Mouse (Mus musculus): ENCODE data around the gene Klhl29.

Gene Klhl29

DNA sequence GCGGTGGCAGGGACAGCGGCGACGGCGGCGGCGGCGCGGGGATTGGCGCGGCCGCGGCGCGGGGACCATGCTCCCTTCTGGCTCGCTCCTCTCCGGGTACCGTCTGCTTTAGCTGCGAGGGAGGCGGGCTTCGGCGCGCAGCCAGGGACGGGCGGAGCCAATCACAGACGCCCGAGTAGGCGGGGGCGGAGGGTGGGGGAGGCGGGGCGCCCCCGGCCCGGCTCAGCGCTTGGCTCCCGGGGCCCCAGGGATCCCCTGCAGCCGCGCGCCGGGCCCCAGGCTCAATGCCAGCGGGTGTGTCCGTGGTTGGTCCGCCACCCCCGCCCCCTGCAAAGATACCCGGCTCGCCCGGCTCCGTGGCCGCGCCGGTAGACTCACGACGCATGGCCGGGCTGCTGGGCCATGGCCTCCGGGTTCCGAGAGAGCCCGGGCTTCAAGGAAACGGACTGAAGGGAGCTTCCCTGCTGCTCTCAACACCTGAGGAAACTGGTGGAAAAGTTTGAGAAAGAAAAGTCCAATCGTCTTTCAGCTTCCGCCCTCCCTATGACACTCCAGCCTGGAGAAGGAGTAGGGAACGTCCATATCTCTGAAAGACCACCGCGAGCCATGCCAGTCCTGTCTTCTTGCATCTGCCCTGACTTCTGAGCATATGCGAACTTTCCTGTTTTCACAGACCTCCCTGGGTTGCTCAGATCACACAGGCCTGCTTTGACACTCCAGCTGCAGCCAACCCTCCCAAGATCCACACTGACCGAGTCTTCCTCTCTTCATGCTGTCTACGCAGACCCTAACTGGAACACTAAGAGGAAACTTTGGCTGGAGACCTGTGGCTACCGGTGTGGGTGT is at the start of gene Klhl29:
Gene Klhl29 (minus strand): TSS at position 67 of the 846 bp plus-strand sequence.
- in situ Hi-C loops (cut with MboI, MseI) = no loop called here

GRCm38 (mm10) chr12:5425276-5425675 is 49.8 kb upstream of the Klhl29 start:
- in situ Hi-C loops (cut with MboI, MseI) = no loop called here

- in situ Hi-C loops (cut with MboI, MseI) = no loop called here
These were observed 40.3 kb upstream of the Klhl29 start for GRCm38 (mm10) chr12:5415806-5416205.

DNA sequence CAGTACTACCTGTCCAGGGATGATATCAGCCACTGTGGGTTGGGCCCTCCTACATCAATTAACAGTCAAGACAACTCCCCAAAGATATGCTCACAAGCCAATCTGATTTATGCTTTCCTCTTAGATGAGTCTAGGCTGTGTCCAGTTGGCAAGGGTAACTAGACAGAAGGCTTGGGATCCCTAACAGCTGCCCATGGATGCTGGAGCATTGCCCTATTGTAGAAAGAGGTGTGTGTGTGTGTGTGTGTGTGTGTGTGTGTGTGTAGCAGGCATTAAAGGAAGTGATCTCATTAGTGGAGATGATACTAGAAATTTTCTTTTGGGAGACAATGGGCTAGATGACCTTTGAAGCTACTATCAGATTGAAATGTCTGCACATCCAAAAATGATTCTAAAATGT is 38.5 kb upstream of the Klhl29 start:
- in situ Hi-C loops (cut with MboI, MseI) = no loop called here

DNA sequence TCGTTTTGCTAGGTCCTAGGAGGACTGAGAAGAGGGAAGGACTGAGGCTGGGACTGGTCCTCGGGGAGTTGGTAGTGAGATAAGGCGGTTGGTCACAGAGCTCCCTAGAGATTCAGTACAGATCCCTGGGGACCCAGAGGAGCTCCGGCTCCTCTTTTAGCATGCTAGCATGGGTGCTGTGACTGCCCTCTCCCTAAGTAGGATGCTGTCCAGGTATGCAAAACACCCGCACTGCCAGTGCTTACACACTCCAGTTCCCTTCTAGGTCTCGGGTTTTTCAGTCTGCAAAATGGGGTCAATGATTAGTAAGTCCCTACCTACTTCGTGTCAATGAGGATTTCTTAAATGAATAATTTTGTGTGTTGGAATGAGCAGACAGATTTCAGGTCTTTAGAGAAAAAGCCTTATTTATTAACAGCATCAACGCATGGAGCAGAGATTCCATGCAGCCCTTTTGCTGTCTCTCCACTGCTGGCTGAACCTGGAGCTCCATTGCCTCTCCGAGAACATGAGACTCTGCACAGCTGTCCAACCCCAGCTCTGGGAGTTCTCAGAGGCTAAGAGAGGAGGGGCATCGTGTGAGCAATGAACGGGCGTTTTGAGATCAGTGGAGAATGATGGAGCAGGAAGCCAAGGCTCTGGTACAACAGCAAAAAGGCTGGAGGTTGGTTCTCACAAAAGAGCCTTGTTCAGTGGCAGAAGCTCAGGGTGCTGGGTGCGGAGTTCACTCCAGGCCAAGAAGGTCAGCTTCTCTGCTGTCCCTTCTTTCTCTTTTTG is 36.5 kb upstream of the Klhl29 start:
- in situ Hi-C loops (cut with MboI, MseI) = no loop called here

GRCm38 (mm10) chr12:5411346-5411745 is 35.9 kb upstream of the Klhl29 start:
- in situ Hi-C loops (cut with MboI, MseI) = no loop called here

GRCm38 (mm10) chr12:5410391-5411115 is 35.1 kb upstream of the Klhl29 start:
- in situ Hi-C loops (cut with MboI, MseI) = no loop called here

DNA sequence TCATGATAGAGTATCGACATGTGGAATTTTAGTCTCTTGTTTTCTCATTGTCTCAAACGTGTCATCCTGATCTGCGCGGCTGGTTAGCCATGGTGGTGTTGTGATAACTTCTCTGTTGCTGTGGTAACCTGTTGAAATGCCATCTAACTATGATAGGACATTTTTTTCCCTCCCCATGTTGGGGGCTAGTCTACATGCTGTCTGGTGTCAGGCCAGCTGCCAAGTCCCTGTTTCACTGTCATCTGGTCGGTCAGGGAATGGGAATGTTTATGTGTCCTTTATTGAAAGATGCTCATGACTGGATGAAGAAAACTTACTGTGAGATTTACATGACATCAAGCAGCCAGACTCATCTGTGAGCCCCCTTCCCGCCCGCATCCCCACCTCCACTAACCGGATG is 31.7 kb upstream of the Klhl29 start:
- in situ Hi-C loops (cut with MboI, MseI) = no loop called here

DNA sequence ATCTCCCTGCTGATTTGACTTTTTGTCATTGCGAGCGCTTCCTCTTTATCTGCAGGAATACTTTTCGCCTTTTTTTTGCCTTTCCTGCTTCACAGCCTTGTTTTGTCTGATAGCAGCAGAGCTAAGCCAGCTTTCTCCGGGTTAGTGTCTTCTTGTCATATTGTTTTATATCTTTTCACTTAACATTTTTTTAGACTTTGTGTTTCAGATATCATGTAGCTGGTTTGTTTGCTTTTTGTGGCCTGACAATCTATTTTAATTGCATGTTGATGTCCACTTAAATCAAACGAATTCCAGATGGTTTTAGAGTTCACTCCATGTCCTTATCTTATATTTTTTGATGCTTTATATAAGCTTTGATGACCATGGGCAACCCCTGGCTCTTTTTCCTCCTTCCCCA is 21.9 kb upstream of the Klhl29 start:
- in situ Hi-C loops (cut with MboI, MseI) = no loop called here

DNA sequence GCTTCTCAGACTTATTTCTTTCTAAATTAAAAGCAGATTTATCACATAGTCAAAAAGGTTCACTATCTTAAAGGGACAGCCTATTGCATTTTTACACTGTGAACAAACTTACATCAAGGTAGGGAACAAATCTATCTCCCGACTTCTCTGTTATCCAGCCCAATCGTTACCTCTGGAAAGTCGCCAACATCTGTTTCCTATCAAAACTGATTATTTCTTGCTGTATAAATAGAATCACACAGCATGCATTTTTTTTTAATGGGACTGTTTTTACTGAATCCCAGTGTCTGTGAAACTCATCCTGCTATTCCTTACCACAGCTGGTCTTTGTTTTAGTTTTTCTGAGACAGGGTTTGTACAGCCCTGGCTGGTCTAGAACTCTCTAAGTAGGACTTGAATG is 19.7 kb upstream of the Klhl29 start:
- in situ Hi-C loops (cut with MboI, MseI) = no loop called here

DNA sequence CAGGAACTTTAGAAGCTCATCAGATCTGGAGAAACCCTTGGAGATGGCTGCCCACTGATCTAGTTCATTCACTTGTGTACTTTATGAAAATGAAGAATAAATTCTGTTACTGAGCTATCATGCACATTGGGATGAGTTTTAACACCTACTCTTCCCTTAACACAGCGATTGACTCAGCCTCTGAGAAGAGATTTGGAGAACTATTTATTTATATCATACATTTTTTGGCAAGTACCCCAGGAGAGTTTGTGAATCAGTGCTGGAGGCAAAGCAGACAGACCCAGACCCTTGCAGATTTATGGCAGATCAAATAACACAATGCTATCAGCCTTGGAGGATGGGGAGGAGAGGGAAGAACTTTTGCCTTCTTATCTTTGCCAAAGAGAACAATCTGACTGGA is 11.6 kb upstream of the Klhl29 start:
- in situ Hi-C loops (cut with MboI, MseI) = no loop called here

GRCm38 (mm10) chr12:5386688-5387087 is 11.2 kb upstream of the Klhl29 start:
- in situ Hi-C loops (cut with MboI, MseI) = no loop called here

- in situ Hi-C loops (cut with MboI, MseI) = no loop called here
These were observed 6.2 kb upstream of the Klhl29 start for GRCm38 (mm10) chr12:5381694-5382093.

DNA sequence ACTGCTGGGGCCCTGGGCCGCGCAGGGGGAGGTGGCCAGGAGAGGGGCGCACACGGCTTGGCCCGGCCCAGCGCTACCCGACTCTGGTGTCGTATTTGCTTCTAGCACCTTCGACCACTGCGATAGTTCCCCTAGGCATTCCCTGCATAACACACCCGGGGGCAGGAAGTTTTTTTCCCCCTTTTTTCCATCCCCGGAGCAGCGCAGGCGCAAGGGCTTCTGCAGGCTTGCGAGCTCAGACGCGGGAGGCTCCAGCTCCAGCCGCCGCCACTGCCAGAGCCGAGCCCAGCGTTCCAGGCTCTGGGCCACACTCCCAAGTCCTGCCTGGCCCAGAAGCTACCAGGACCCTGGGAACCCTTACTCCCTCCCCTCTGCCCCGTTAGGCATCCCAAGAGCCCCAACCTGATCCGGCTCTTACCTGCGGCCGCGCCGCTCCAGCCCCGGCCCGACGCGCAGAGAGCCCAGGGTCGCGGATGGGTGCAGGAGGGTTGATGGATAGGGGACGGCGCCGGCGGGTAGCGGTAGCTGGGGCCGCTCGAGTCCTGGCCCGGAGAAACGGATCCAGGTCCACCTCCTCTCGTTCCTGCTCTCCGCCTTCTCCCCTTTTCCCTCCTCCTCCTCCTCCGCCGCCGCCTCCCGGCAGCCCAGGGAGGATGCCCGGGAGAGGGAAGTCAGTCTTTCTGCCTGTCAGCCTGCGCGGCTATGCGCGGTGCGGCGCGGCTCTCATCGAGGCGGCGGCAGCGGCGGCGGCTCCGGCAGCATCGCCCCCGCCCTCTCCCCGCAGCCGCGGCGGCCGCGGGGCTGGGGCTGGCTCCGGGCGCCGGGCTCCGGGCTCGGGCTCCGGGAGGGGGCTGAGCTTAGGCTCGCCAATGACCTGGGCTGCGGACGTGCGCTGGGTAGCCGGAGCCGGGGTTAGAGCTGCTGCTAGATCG is 532 bp downstream of the Klhl29 start:
- in situ Hi-C loops (cut with MboI, MseI) = no loop called here

GRCm38 (mm10) chr12:5374196-5374683 is 1.2 kb downstream of the Klhl29 start:
- in situ Hi-C loops (cut with MboI, MseI) = no loop called here

DNA sequence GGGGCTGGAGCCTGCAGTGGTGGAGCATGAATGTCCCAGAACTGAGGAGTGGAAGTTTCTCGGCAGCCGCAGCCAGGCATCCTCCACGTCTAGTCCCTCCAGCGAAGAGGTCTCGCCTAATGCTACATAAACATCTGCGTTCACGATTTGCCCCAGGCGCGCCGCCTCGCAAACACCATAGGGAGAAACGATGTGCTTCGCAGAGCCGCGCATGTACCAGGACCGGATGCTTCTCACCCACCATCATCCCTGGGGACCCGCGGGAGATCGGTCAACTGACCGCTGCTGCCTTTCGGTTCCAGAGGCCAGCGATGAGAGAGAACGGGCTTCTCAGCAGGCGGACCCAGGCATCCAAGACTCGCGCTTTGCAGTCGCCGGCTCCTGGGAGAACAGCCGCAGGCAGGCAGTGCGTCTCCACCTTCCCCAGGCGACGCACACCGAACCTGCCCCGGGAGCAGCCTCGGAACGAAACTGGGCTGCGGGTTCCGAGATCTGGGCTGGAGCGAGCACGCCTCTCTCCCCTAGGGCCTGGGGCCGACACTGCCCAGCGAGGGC is 1.8 kb downstream of the Klhl29 start:
- in situ Hi-C loops (cut with MboI, MseI) = no loop called here

DNA sequence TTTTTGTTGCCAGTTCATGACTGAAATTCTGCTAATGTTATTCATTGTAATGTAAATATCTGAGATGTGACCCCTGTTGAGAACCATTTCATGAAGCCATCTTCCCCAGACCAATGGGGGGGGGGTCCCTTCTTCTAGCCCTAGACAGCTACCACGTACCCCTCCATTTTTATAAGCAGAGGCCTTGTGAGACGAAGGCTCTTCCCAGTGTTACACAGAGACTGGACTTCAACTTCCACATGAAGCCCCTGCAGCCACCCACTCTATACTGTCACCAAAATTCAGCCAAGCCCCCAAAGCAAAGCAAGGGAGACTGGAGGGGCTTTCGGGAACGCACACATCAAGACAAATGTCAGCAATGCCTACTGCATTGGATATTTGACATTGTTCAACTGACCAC is 6.1 kb downstream of the Klhl29 start:
- in situ Hi-C loops (cut with MboI, MseI) = no loop called here

DNA sequence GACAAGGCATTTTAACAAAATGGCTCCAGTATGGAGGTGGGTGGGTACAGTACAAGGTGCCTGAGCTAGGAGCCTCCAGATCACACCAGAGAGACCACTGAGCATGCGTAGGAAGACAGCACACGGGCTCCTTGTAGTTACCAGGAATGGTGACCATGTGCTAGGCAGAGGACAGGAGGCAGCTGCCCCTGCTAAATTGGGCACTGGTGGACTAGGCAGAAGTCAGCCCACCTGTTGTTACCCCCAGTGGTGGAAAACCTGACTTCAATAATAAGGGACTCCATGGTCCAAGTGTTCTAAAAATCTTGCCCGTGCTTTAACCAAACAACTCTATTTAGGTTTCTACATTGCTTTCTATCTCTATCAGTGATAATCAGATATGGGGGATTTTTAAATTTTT is 10.6 kb downstream of the Klhl29 start:
- in situ Hi-C loops (cut with MboI, MseI) = no loop called here

DNA sequence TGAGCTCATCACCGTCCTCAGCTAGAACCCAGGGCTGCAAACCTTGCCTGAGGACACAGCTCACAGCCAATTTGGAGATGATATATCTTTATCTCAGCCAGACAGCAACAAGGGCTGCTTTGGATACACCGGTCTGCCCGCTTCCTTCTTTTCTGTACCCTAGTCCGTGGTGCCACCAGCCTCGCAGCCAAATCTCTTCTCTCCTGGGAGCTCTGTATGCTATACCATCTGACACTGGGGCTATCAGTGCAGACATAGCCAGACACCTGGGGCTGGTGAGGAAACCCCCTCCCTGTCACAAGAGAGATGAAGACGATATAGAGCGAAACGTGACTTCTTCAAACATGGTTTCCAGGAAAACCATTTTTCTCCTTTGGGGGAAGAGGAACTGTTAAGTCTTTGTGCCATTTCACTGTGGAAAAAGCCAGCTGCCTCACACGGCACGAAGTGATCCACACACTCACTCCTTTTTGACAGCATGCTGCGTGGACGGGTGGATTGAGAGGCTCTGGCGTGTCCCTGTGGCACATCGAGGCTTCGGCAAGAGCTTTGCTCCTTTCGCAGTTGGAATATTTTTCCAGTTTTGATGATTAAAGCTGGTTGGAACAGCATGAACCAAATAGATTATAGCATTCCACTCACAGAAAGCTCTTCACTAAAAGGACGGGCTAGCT is 11.4 kb downstream of the Klhl29 start:
- in situ Hi-C loops (cut with MboI, MseI) = no loop called here

DNA sequence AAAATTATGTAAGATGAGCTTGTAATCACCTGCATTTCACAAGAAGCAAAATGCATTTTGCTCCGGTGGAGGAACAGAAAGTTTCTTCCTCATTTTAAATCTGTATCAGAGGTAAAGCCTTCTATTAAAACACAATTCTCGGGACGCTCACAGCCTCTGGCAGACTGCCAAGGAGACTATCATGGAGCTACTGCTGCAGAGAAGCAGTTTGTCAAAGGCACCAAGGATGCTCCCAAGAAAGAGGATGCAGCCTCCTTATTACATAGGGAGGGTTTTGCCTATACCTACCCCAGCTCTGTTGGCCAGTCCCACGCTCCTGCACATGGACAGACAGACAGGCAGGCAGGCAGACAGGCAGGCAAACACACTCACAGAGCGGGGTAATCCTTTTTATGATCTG is 16.4 kb downstream of the Klhl29 start:
- in situ Hi-C loops (cut with MboI, MseI) = no loop called here

Measured in T-helper 1 cell (primary cell).